Mouse (Mus musculus) lung, postnatal 36 days (tissue): Measurements from ENCODE around the gene Gm48551.
A peak's percentile ranks its signal among the peaks of the same experiment; 100 is the strongest.

Experiments
- DNase-seq: peaks from one replicate; pipeline ENCODE4 v3.0.0; 2022; ENCODE audit warnings: mixed read lengths

Gm48551 gene

DNA sequence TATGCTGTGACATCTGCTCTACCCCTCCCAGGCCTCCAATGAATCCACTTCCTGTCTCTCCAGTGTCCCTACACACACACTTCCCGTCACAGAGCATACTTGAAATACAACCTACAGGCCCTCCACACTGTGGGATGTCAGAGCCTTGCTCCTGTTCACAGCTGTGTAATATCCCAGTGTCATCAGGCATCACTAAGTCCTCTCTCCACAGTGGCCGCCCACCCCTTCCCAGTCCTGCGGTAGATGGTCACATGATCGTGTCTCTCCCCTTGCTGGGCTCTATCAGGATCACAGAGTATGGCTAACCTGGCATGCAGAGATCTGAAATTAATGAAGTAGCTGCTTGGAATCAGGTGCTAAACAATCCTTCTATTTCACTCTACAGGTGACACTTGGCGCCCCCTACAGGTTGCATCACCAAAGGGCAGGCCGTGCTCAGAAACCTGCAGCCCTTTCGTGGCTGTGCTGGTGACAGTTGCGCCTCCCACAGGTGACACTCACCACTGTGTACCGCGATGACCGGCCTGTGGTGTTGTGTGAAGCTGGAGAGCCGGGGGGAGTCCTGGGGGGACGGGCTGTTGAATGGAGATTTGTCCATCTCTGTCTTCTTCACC lies 21.4 kb downstream of the Gm48551 start:
- peak; percentile 84 for DNase-seq

DNA sequence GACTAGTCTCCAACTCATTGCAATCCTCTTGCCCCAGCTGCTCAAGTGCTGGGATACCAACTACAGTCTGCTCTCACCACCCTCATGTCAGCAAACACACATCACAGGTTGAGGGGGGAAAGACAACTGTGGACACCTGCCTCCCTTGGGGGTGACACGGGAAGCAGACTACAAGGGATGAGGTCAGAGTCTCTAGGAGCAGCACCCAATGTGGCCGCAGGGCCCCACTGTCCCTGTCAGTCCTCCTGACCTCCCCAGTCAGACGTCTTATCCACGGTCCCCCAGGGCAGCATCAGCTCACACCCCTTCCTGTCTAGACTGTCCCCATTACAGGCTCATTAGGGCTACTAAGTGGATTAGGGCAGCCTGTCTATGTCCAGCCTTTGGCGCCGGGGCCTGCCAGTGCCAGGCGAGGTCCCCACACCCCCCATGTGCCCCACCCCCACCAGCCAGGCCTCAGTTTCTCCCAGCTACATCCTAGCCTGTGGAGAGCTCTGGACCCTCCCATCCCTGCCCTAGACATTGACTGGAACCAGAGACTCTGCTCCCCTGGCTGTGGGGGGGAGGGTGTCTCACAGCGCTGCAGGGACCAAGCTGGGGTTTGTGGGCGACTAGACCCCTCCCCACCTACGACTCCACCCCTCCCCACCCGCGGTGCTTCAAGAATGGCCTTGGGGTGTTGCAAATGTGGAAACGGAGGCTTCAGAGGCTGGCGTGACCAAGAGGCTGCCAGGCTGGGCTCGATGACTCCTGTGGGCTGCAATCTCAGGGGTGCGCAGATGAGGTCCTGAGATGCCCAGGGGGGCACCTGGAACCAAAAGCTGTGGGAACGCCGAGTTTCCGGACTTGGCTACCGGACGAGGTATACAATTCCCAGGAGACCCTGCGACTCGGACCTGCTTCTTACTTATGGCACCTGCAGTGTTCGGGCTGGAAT lies 22.5 kb downstream of the Gm48551 start:
- no peak for DNase-seq

DNA sequence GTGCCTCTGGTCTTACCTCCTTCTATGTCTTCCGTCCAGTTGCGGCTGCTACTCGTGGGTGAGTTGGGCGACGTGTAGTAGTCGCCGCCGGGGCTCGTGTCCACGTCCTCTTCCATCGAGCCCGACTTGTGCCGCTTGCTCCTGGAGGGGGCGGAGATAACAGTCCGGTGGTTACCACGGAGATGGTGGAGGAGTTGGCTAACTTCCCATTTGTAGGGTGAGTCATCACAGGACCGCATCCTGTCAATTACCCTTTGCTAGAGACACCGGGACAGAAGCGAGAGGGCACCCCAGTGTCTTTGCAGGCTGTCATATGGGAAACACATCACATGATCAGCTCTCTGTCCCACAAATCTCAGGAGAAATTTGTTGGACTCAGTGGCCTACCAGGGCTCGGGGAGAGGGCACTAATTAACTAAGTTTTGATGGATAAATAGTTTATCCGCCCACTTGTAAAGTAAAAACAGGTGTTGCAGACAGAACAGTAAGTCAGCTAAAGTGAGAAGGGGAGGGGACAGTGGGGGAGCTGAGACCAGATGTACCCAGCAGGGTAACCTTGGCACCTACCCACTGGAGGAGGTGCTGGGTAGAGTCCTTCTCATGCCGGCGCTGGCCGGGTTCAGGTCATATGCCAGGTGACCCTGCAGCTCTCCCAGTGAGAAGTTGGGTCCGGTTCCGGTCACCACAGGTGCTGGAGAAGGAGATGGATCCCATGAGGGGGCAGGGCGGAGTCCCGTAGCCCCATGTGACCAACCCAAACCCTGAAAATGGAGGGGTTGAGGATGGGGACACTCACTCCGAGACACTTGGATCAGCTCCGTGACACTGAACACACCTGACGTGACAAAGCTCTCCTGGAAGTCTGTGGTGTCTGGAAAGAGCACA lies 23.5 kb downstream of the Gm48551 start:
- DNase-seq: peak; percentile 95

DNA sequence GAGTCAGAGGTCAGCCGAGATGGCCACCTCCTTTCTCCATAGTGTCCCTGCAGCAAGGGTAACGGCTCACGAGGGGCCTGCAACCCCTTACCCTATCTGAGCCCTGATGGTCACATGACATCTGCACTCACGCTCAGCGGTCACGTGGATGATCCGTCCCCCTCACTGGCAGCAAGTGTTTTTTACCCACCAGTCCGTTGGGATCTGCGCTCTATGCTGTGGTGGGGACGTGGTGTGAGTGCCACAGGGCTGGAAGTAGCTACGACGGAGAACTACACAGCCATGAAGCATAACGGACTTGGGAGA lies 24.1 kb downstream of the Gm48551 start:
- no peak for DNase-seq

DNA sequence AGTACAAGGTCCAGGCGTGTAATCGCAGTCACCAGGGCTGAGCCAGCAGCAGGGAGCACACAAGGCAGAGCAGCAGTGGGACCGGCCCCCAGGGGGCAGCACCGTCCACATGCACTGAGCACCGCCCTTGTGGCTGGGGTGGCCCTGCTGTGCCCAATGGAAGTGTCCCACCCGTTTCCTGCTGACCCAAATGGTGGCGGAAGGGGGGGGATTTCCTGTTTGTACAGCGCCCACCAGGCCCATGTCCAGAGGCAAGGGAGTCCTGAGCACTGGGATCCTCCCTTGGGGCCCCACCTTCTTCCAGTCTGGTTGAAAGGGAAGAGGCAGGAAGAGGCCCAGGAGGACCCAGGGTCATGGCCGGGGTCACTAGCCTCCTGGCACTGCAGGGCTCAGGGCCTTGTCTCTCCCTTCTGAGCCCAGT lies 24.6 kb downstream of the Gm48551 start:
- DNase-seq: peak; percentile 98

DNA sequence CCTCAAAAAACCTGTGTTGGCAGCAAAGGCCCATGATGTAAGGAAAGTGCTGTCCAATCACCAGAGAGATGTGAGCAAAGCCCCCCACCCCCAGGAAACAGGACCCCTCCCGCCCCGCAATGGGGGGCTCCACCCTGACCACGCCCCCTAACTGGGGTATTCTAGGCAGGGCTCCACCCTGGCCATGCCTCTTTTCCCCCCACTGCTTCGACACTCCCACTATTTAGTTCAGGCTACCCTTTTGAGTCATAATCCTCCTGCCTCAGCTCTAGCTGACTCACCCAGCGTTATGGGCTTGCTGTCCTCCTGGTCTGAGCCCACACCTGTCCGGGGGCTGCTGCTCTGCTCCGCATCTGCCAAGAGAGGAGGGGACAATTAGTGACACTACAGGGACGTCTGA lies 25.1 kb downstream of the Gm48551 start:
- DNase-seq: no peak

DNA sequence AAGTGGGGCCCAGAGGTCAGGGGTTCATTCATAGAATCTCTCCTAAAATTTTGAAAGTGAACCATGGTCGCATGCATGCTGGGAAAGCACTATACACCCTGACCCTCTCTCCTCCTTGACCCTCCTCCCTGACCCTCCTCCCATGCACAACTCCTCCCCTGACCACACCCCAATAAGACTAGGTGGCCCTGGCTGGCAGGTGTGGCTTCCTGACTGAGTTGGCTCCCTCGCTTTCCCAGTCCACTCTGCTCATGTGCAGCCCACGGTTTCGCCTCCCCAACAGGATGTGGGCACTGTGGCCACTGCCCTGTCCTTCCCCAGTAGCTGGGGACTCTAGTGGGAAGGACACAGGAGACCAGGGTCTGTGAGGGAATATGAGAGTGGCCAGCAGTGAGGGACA lies 26.1 kb downstream of the Gm48551 start:
- peak; percentile 68 for DNase-seq

DNA sequence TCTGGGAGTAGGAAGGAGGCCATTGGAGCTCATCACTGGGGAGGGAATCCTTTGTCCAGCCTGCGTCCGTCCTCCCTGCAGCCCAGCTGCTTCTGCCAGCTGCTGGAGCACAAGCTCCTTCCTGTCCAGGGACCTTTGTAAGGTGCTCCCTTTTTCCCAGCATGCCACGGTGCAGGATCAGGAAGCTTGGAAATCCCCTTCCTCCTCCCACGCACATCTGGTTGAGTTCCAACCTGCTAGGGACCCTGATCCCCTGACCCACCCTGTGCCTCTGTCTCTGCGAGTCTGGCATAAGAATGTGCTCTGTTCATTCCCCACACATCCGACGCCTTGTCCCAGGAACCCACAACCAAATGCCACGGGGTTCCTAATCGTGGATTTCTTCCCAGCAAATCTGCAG lies 26.7 kb downstream of the Gm48551 start:
- DNase-seq: no peak

DNA sequence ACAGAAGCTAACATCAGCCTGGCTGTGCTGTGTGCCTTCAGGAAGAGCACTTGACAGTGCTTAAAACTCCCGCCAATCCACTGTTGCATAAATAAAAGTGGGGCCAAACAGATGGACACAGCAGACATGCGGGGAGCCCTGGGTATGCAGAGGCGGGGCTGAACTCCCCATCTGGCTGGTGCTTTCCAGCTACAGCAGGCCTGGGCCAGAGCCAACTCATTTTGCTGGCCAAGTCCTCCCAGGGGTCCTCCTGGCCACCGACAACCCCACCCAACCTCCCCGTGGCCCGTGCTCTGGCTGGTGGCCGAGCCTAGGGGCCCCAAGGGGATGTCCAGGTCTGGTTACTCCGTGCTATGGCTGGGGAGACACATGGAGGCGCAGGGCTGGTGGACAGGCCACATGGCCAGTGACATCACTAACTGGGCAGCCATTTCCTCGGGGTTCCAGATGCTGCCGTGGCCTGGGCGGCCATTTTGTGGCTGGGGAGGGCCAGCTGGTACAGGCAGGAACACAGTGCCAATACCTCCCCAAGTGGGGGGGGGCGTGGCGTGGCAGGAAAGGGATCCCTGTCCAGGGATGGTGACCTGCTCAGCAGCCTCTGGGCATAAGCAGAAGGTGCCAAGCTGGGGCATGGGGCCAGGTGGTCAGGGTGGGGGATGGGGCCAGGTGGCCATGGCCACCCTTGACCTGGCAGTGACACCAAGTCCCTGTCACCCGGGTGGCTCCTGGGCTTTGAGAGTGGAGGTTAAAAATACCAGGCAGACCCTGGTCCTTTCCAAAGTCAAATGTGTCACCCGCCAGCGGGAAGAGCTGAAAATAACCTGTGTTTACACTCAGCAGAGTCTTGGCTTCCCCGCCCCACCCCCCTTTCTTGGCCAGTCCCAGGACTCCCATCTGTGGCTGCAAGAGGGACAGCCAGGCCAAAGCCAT lies 27.5 kb downstream of the Gm48551 start:
- peak; percentile 85 for DNase-seq

DNA sequence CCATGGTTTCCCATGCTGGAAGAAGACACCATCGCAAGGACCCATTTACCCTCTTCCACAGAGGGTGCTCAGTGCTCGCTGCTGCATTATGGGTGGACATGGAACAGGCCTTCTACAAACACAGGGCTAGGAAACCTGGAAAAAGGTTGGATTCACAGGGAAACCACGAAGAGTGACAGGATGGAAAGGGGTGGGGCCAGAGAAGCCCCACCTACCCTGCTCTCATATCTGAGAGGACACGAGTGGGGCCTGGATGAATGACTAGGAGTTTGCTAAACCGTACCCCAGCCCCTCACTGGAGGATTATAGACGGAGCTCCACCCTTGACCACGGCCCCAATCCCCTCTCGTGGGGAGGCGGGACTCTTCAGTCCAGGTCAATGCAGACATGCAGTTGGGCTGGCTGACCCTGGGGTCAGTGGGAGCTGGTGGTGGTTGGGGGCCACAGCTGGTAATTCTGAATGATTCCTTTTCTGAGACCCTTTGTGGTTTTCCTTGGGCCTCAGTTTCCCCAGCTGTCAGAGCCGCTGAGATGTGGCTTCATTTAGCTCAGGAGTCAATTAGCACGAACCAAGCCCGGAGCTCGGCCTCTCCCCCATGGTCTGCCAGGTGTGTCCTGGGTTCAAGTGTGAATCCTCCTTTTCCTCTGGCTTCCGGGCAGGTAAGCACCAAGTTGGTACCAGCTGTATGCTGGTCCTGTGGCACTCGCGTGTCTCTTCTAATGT lies 28.5 kb downstream of the Gm48551 start:
- DNase-seq: peak; percentile 46

DNA sequence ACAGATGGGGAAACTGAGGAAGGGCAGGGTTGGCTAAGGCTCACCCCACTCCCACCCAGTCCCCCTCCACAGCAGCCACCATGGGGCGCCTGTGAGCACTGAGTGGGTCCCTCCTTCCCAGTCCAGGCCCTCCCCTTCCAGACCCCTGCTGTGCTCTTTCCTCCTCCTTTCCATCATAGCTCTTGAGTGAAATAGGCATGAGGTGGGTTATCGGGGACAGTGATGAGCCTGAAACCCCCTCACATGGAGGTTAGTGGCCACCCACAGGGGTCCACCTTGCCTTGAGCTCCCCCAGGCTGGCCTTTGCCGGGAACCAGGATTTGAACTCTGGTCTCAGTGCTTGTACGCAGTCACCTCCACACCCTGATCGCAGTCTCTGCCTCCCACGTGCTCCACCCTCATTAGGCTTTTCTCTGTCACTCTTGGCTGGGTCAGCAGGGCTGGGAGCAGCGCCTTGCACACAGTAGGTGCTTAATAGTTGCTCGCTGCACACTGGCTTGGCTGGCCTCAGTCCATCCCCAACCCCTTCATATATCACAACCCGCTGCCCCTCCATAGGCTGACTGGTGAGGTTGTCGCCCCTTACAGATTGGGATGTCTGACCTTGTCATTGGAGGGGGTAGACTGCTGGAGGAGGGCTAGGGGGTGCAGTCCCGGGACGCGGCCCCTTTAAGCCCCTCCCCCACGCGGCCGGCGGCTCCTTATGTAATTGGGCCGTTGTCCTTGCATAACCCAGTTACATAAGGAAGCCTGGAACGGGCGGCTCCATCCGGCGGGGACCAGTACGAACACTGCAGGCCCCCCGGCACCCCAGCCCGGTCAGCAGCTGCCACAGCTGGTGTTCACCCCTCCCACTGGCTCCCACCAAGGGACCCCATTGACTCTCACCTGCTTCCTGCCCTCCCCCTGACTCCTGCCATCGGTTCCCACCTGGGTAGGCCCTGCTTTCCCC lies 29.3 kb downstream of the Gm48551 start:
- peak; percentile 95 for DNase-seq

DNA sequence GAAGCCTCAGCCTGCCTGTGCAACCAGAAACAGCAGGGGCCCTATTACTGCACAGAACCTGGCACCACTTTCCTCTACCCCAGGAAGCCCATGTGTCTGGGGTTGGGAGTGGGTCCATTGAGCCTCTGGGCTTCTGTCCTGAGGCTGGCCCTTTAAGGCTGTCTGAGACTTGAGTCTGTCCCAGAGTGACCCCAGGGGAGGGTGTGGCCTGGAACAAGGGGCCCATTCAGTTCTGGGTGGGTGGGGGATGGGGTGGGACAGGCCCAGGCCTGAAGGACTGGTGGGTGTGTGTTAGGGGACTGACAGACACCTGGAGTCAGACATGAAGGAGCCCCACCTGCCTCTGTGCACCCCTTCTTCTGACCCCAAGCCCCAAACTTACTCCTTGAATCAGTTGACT lies 30.4 kb downstream of the Gm48551 start:
- peak; percentile 80 for DNase-seq

DNA sequence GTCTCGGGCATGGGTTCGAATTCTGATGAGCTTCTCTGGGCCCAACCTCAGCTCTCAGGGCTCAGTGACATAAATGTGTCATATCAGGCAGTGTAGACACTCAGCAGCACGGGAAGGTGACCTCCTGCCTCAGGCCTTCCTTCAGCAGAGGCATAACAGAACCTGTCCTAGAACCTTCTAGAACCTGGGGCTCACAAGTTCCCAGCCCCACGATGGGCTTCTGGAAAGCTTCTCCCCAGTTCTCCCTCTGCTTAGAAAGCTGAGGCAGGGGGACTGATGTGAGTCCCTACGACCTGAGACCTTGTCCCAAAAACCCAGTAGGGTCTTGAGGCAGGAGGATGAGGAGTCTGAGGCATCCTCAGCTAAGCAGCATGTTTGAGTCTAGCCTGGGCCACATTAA lies 30.9 kb downstream of the Gm48551 start:
- DNase-seq: no peak

DNA sequence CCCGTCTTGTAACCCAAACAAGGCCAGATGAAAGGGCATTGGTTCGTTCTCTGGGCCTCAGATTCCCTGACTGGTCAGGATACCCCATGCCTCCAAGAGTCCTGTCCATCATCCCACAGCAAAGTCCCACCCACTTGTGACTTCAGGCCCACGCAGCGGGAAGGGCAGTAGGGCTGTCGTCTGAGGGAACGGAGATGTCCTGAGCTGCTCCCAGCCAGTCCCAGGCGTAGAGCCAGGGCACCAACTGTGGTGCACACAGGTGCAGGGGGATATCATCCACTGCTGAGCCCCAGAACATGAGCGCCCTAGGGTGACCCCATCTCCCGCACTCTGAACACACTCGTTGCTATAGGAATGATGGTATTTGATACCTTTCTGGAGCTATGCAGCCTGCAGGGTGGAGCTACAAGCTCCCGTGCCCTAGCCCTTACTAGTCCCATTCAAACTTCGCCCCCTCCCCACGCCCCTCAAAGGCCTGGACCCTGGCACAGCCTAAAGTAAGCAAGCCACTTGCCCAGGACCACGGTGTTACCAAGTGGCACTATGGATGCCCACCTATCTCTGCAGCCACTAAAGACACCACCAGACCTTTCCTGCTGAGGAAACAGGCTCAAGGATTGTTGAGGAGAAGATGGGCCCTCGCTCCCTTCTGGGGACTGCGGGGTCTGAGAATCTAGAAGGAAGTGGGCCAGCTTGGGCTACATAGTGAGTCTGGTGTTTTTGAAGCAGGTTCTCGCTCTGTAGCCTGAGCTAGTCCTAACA lies 31.5 kb downstream of the Gm48551 start:
- no peak for DNase-seq

DNA sequence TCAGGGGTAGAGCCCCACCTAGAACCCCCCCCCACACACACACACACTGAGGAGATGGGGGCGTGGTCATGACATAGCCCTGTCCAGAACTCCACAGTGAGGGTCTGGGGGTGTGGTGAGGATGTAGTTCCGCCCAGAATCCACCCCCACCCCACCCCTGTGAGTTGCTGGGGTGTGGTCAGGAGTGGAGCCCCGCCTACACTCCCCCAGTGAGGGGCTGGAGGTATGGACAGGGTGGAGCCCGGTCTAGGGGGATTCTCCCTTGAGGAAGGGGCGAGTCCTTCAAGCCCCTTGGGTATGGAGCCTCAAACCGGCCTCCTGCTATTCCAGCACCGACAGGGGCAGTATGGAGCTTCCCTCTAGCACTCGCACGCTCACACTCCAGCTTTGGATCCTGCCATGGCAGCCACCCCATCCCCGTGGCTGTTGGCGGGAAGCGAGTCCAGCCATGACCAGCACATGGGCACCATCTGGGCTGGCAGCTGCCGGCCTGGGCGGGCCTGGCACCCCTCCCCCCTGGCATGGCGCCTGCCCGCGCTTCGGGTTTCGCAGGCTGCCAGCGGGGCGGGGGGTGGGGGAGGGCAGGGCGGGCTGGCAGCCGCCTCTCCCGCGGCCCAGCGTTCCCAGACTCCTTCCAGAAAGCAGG lies 32.4 kb downstream of the Gm48551 start:
- DNase-seq: peak; percentile 83

DNA sequence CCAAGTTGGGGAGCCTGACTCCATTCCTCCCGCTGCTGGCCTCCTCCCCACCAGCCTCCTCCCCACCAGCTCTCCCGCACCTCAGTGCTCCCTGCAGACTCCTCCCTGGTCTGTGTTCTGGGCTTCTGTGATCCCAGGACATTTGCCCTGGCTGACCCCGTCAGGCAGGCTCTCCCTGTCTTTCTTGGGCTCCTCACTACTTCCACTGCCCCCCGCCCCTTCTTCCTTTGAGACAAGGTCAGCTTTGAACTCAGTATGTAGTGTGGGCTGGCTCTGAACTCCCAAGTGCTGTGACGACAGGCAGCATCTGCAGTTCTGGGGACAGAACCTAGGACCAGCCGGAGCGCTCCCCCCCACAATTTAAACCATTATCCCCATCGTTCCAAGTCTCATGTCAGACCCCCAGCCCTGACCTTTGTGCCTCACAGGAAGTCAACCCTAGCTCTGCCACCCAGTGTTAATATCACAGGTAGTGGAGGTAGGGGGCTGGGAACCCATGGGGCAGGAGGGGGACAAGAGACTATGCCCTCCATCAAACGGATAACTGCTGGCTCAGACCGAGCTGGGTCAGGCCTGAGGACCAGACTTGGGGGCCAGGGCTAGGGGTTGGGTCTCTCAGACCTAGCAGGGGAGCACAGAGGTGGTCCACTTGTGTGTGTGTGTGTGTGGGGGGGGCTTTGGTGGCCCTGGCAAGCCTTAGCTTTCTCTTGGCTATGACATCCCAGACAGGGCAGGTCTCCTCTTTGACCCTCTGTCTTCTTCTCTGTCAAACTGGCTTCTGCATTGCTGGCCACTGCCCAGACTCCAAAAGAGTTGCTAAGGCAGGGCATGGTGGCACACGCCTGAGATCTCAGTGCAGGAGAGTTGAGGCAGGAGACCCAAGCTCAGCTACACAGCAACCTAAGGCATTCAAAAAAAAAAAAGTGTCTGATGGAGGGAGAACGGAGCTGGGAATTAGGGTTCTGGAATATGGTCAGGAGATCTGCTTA lies 33.3 kb downstream of the Gm48551 start:
- DNase-seq: no peak

DNA sequence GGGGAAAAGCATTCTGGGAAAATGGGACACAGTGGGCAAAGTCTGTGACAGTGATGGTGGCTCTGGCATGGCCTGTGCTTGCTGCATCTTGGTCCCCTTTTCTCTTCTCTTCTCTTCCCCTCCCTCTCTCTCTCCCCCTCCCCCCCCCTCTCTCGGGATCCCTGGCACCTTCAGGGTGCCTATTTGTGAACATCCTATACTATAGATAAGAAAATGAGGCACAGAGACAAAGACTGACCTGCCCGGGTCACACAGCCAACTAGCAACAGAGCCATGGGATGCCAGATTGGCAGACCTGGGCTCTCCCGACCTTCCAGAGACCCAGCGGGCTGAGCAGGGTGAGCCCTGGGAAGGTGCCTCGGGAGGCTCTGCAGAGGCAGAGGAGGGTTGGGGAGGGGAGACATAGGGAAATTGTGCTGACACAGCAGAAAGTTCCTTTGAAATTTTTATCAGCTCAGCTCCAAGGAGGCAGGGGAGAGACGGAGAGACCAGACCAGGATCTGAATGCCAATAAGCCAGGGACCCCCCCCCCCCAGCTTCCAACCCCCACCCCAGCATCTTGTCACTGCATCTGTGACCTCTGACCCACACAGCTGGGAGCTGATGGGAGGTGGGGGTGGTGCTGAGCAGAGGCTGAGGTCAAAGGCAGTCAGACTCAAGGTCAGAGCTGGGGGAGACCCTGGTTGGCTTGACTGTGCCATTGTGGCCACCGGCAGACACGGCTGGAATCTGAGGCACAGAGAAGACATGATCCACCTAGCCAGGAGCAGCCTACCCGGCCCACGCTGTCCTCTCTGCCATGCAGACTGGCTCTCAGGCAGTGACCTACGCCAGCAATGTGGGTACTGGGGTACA lies 34.2 kb downstream of the Gm48551 start:
- no peak for DNase-seq
